Mouse (Mus musculus) megakaryocyte, embryonic 14.5 days (primary cell): ENCODE results near the gene Hspa1l.

ENCODE experiments used
- FLI1 ChIP-seq: IDR thresholded peaks from 2 replicates; pipeline ENCODE4 v1.6.1; 2012; ENCODE audit warnings: low read length, inconsistent platforms, mixed read lengths
- GATA1 ChIP-seq: IDR thresholded peaks from 3 replicates; pipeline ENCODE4 v1.6.1; 2012; ENCODE audit warnings: mixed read lengths, low read length, inconsistent platforms, borderline replicate concordance

GRCm38 (mm10) chr17:34982328-34982727 lies 9.8 kb downstream of the Hspa1l start:
- TF ChIP-seq GATA1 (no peak), FLI1 (no peak)
